Mouse (Mus musculus) lung, embryonic 14.5 days (tissue): ENCODE results near the gene Comt. TPM values are rescaled to one million over a fixed set of nuclear protein-coding genes. Genes with fewer than 3 reads are reported as not detected.
A peak's percentile ranks its signal among the peaks of the same experiment; 100 is the strongest.

Source experiments
- ATAC-seq: fragments of 200-750 bp; cut with Nextera tagmentation; 2 replicates; pipeline ENCODE4 v1.8.0; 2017; ENCODE audit warnings: mild to moderate bottlenecking, moderate TSS enrichment, moderate library complexity; ENCODE audit not compliant: insufficient read depth
- DNase-seq: peaks from one replicate; pipeline ENCODE4 v3.0.0-alpha.2; 2015
- H3K27ac ChIP-seq: fragments of 300-500 bp; sonication (generic); 2 replicates; pipeline ENCODE4 v1.5.1; 2014; ENCODE audit warnings: low read depth, mild to moderate bottlenecking, moderate library complexity
- H3K27me3 ChIP-seq: fragments of 300-500 bp; sonication (generic); 2 replicates; pipeline ENCODE4 v1.6.1; 2014; ENCODE audit warnings: low read length, control low read depth; ENCODE audit not compliant: insufficient read depth
- H3K36me3 ChIP-seq: fragments of 300-500 bp; sonication (generic); 2 replicates; pipeline ENCODE4 v1.6.1; 2014; ENCODE audit warnings: control low read depth; ENCODE audit not compliant: insufficient read depth
- H3K4me1 ChIP-seq: fragments of 300-500 bp; sonication (generic); 2 replicates; pipeline ENCODE4 v1.6.1; 2014; ENCODE audit warnings: antibody characterized with exemption, control low read depth; ENCODE audit not compliant: insufficient read depth
- H3K4me2 ChIP-seq: fragments of 300-500 bp; sonication (generic); 2 replicates; pipeline ENCODE4 v1.6.1; 2014; ENCODE audit warnings: mild to moderate bottlenecking
- H3K4me3 ChIP-seq: fragments of 300-500 bp; sonication (generic); 2 replicates; pipeline ENCODE4 v1.5.1; 2014; ENCODE audit warnings: low read depth, low read length
- H3K9ac ChIP-seq: fragments of 300-500 bp; sonication (generic); 2 replicates; pipeline ENCODE4 v1.6.1; 2014
- H3K9me3 ChIP-seq: fragments of 300-500 bp; sonication (generic); 2 replicates; pipeline ENCODE4 v1.6.1; 2016; ENCODE audit warnings: low read depth, low read length, control low read depth
- CTCF ChIP-seq: IDR thresholded peaks from 2 replicates; pipeline ENCODE4 v1.5.1; 2016; ENCODE audit warnings: antibody characterized with exemption, low read depth
- WGBS: fragments of 180-500 bp; shearing (Covaris S2); extraction: QIAGEN DNeasy Blood & Tissue Kit; methylation state at CpG from one replicate; pipeline ENCODE4 v1.1.7; 2014; 5-methylcytosine and 5-hydroxymethylcytosine counted together
- polyA plus RNA-seq: library from polyadenylated mRNA; unstranded; fragments of >200 nt; fragmentation: Nextera tagmentation; extraction: Ambion mirVana; gene quantifications from 2 replicates; pipeline ENCODE4 v1.2.1, GENCODE M21; 2014

The Comt gene
- polyA plus RNA-seq, 1 experiment from 2014 or later: 97.0 TPM

DNA sequence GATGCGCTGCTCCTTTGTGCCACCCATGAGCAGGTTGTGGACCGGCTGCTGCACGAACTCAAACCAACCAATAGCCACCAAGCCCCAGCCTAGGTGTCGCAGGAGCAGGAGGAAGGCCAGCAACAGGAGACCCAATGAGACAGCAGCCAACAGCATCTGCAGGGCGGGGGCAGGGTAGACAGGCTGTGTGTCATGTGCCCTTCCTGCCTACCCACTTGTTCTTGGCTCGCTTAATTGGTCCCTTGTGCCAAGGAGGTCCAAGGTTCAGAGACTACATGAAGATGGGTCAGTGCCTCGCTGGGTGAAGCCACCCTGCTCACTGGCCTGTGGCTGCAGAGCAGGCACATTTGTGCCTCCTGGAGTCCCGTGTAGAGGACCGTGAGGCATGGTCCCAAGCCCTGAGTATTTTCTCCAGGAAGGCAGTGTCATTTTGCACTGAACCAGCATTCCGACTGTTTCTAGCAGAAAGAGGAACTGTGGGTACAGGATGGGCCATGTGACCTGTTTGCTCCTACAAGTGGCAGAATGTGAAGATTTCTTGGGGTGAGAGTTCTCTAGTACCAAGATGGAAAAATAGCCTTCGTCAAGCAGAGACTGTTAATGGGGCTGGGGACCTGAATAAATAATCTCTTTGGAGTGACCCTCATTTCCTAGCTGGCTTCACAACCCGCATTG is 14.7 kb downstream of the Comt start:
- DNase-seq (no peak), ATAC-seq (no peak)
- Histone ChIP-seq H3K27ac (no peak overlapping the region), H3K4me3 (no peak overlapping the region), H3K9me3 (no peaks in the 10 kb centered on the region), H3K9ac (no peak overlapping the region), H3K4me2 (no peak overlapping the region), H3K36me3 (peaks cover 53% of the 10 kb centered on the region), H3K4me1 (no peaks in the 10 kb centered on the region), H3K27me3 (no peaks in the 10 kb centered on the region)
- WGBS: 83% methylated on average over 12 of the region's 12 CpGs
- TF ChIP-seq CTCF: no peak

DNA sequence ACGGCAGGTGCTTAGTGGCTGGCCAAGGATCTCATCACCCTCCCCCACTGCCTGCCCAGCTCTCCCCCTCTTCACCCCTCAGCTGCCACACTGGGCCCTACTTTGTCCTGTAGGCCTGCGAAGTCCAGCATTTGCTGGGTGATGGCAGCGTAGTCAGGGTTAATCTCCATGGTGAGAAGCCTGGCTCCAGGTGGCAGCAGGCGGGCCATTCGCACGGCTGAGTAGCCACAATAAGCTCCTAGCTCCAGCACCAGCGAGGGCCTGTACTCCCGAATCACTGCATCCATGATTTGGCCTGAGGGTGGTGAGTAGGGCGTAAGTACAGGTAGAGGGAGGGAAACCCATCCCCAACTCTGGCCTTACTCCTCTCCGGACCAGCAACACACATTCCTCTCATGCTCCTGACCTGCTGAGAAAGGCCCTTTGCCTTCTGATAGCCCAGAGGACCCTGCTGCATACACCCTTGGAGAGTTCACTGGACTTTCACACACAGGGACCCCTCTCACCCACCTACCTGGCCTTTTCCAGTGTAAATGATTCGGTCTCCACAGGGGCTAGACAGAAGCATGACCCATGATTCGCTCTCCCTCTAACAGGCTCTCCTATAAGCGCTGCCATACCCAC is 15.5 kb downstream of the Comt start:
- no peaks in the 10 kb centered on the region for H3K27me3 ChIP-seq
- ATAC-seq (no peak), DNase-seq (no peak)
- no peak overlapping the region for H3K4me2 ChIP-seq
- WGBS: 84% methylated on average over 13 of the region's 13 CpGs
- H3K27ac ChIP-seq: no peak overlapping the region
- no peak overlapping the region for H3K4me3 ChIP-seq
- H3K9me3 ChIP-seq: no peaks in the 10 kb centered on the region
- no peak for TF ChIP-seq CTCF
- H3K36me3 ChIP-seq: peaks cover 55% of the 10 kb centered on the region
- H3K9ac ChIP-seq: no peak overlapping the region
- no peaks in the 10 kb centered on the region for H3K4me1 ChIP-seq

DNA sequence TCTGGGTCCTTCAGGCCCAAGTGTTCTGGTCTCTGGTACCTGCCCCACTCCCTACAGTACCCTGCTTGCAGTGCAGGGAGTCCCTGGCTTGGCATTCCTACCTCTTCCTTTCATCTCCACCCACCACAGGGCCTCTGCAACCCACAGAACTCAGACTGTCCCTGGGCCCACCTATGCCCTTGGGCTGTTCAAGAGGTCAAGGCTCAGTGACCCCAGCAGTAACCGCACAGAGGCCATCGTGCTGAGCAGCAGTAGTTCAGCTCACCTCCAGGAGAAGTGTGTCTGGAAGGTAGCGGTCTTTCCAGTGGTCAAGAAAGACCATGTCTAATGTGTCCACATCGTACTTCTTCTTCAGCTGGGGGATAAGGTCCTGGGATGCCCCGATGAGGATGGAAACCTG is 16.2 kb downstream of the Comt start:
- Histone ChIP-seq H3K27me3 (no peaks in the 10 kb centered on the region), H3K9me3 (no peaks in the 10 kb centered on the region), H3K4me3 (no peak overlapping the region), H3K4me1 (no peaks in the 10 kb centered on the region), H3K27ac (no peak overlapping the region), H3K36me3 (peaks cover 56% of the 10 kb centered on the region), H3K9ac (no peak overlapping the region), H3K4me2 (no peak overlapping the region)
- DNase-seq: no peak
- 78% methylated on average over 5 of the region's 5 CpGs for WGBS
- no peak for ATAC-seq
- no peak for TF ChIP-seq CTCF

DNA sequence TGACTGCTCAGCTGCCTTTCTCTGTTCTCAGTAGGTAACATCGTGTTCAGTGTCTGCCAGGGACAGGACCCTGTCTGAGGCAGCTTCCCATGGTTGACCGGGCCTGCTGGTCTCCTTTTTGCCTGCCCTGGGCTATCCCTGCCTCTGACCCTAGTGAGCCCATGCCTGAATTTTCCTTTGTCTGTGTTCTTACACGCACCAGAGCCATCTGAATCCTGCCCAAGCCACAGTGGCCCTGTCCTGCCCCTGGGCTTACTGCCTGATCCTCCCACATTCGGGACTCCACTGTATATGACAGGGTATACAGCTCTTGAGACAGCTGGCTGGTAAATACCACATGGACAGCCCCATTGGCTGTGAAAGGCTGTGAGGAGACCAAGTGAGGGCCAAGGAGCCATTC is 16.9 kb downstream of the Comt start:
- Histone ChIP-seq H3K4me3 (no peak overlapping the region), H3K27ac (no peak overlapping the region), H3K27me3 (no peaks in the 10 kb centered on the region), H3K9ac (no peak overlapping the region), H3K4me1 (no peaks in the 10 kb centered on the region), H3K36me3 (peaks cover 63% of the 10 kb centered on the region), H3K9me3 (no peaks in the 10 kb centered on the region), H3K4me2 (no peak overlapping the region)
- DNase-seq (no peak), ATAC-seq (no peak)
- TF ChIP-seq CTCF: no peak
- 77% methylated on average over 4 of the region's 4 CpGs for WGBS

DNA sequence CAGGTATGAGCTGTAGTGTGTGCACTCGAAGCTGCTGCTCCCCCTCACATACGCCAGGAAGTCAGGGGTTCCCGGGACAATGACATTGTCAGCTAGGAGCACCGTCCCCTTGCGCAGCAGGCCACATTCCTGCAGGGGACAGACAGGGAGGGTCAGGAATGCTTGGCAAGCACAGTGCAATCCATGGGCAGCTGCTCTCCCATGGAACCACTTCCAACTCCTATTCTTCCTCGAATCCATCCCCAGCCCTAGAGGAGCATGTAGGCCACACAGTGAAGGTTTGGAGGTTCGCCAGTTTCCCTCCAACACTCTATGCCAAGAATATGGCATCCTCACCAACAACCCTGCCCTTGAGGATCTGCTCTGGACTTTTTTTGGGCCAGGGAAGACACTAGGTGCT is 18.7 kb downstream of the Comt start:
- Histone ChIP-seq H3K4me2 (no peak overlapping the region), H3K27me3 (no peaks in the 10 kb centered on the region), H3K9me3 (no peaks in the 10 kb centered on the region), H3K4me1 (no peaks in the 10 kb centered on the region), H3K36me3 (peaks cover 68% of the 10 kb centered on the region), H3K4me3 (no peak overlapping the region), H3K27ac (0 out of 2 replicates have a peak overlapping the region, but pooled peaks have one; percentile 9), H3K9ac (no peak overlapping the region)
- DNase-seq: peak; percentile 24
- whole genome bisulfite sequencing: 63% methylated on average over 7 of the region's 7 CpGs
- ATAC-seq: no peak
- no peak for TF ChIP-seq CTCF

DNA sequence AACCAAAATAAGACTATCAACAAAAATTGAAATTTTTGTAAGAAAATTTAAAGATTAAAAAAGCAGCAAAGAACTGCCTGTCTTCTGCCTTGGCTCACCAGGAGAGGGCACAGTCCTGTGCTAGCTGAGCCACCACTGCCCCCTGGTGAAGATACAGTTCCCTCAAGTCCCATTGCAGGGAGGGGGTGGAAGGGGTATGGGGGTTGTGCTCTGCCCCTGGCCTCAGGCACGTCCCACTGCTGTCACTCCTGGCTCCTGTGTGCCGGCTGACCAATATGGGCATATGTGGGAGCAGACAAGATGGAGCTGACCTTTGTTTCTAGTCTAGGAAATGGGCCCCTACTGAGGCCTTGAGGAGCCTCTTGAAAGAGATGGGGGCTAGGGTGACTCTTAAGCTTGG is 20.4 kb downstream of the Comt start:
- H3K4me2 ChIP-seq: no peak overlapping the region
- DNase-seq (peak; percentile 76), ATAC-seq (peak; percentile 67; the same call in 1 of the 2 replicates)
- no peak overlapping the region for H3K27ac ChIP-seq
- H3K4me3 ChIP-seq: no peak overlapping the region
- H3K9me3 ChIP-seq: no peaks in the 10 kb centered on the region
- H3K4me1 ChIP-seq: peaks cover under 1% of the 10 kb centered on the region
- no peaks in the 10 kb centered on the region for H3K27me3 ChIP-seq
- peaks cover 76% of the 10 kb centered on the region for H3K36me3 ChIP-seq
- 11% methylated on average over 2 of the region's 2 CpGs for WGBS
- no peak overlapping the region for H3K9ac ChIP-seq
- peak; percentile 91 for TF ChIP-seq CTCF

DNA sequence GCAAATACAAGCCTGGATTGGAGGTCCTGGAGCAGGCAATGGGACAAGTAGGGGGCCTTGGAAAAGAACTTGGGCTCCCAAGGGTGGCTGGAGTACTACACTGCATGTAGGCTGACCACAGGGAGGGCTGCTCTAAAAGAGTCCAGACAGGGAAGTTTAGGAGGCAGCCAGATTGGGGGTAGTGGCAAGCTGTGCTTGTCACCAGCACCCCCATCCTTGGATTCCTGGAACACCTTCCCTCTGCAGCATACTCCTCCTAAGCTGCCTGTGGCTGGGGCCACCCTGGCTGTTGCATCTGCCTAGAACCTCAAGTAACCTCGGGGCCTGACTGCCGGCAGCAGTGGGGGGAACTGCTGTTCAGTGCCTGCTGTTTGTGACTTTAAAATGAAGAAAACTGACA is 20.8 kb downstream of the Comt start:
- DNase-seq (no peak), ATAC-seq (no peak)
- Histone ChIP-seq H3K4me3 (no peak overlapping the region), H3K27me3 (no peaks in the 10 kb centered on the region), H3K27ac (no peak overlapping the region), H3K4me1 (peaks cover 5% of the 10 kb centered on the region), H3K36me3 (peaks cover 75% of the 10 kb centered on the region), H3K9ac (no peak overlapping the region), H3K4me2 (no peak overlapping the region), H3K9me3 (no peaks in the 10 kb centered on the region)
- no peak for TF ChIP-seq CTCF
- WGBS: 64% methylated on average over 2 of the region's 2 CpGs
